Mouse (Mus musculus): ENCODE results near the gene Zfp1. TPM values are rescaled to one million over a fixed set of nuclear protein-coding genes. Genes with fewer than 3 reads are reported as not detected.

Zfp1 gene
- polyA plus RNA-seq, 1 experiment: 4.7 TPM

DNA sequence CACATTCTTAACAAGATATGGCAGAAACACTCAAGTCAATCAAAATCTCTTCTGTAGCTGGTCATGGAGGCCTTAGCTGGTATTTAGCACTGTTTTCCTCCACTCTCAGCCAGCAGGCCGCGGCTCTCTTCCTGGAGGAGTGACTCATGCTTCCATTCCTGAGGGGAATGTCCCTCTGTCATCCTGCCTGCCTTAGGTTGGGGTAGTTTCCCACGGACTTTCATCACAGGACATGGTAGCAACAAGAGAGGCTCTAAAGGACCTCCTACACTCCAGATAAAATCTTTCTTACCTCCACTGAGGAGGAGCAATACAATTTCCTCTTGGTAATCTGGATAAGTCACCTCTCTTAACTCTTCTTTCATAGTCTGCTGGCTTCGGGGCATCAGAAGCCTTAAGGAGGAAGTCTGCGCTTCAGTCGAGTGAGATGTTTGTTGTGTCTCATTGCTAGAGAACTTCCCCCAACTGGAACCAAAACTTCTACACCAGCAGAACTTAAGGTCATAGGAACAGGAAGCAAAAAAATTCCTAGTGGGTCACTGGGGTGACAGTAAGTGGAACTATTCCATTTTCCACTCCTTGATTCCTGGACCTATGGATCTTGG is 15.7 kb downstream of the Zfp1 start:
- TF ChIP-seq MYOG (IDR thresholded peaks at IDR 0.05; ENCODE audit: control insufficient read depth, extremely low read depth, insufficient read length): no peak
- TF ChIP-seq CTCF (IDR thresholded peaks at IDR 0.05; ENCODE audit: control insufficient read depth, insufficient read depth, insufficient read length): no peak
- no peak for TF ChIP-seq FOSL1 (IDR thresholded peaks at IDR 0.05; ENCODE audit: insufficient read depth, low read length, poor library complexity, severe bottlenecking)
- TF ChIP-seq CEBPB (IDR thresholded peaks at IDR 0.05; ENCODE audit: low read depth): no peak
- TF ChIP-seq USF1 (IDR thresholded peaks at IDR 0.05; ENCODE audit: low read depth): no peak
- TF ChIP-seq MYOD1 (IDR thresholded peaks at IDR 0.05; ENCODE audit: control insufficient read depth, insufficient read length, low read depth): no peak
- TF ChIP-seq MAX (IDR thresholded peaks at IDR 0.05): no peak
- no peaks in the 10 kb centered on the region for H3K36me3 ChIP-seq (ENCODE audit: control insufficient read depth, insufficient read depth)
- H3ac ChIP-seq (ENCODE audit: control insufficient read depth, insufficient read length, low read depth): no peak overlapping the region
- peaks cover 53% of the 10 kb centered on the region for H3K79me2 ChIP-seq (ENCODE audit: control insufficient read depth, insufficient read depth)
- H3K27me3 ChIP-seq (ENCODE audit: control insufficient read depth, insufficient read depth, insufficient read length): no peaks in the 10 kb centered on the region
- peaks cover 19% of the 10 kb centered on the region for H3K79me3 ChIP-seq (ENCODE audit: low read depth)
- H3K4me3 ChIP-seq (ENCODE audit: insufficient read depth, poor library complexity, severe bottlenecking): no peak overlapping the region

DNA sequence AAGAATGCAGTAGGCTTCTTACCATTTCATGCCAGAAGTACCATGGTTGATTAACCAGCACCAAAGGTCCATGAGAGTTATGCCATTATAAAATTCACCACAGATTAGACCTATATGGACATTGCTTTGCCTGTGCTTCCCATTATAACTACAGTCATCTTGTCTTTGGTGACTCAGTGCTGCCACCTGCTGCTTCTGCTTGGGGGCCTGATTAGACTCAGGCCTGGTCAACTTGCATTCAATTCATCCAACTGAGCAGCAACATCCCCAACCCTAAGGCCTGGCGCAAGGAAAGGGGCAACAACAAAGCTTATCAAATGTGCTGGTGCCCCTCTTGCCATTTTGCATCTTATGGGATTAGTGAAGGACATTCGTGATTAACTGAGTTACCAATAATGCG is 19.3 kb downstream of the Zfp1 start:
- H3ac ChIP-seq (ENCODE audit: control insufficient read depth, insufficient read length, low read depth): no peak overlapping the region
- H3K36me3 ChIP-seq (ENCODE audit: control insufficient read depth, insufficient read depth): peaks cover 14% of the 10 kb centered on the region
- no peaks in the 10 kb centered on the region for H3K27me3 ChIP-seq (ENCODE audit: control insufficient read depth, insufficient read depth, insufficient read length)
- H3K79me3 ChIP-seq (ENCODE audit: low read depth): peaks cover 2% of the 10 kb centered on the region
- TF ChIP-seq FOSL1 (IDR thresholded peaks at IDR 0.05; ENCODE audit: insufficient read depth, low read length, poor library complexity, severe bottlenecking) (no peak), MAX (IDR thresholded peaks at IDR 0.05) (no peak), MYOD1 (IDR thresholded peaks at IDR 0.05; ENCODE audit: control insufficient read depth, insufficient read length, low read depth) (no peak), CTCF (IDR thresholded peaks at IDR 0.05; ENCODE audit: control insufficient read depth, insufficient read depth, insufficient read length) (peak; percentile 59)
- H3K4me3 ChIP-seq (ENCODE audit: insufficient read depth, poor library complexity, severe bottlenecking): no peak overlapping the region
- peaks cover 18% of the 10 kb centered on the region for H3K79me2 ChIP-seq (ENCODE audit: control insufficient read depth, insufficient read depth)

GRCm38 (mm10) chr8:111666751-111667150 is 23.6 kb downstream of the Zfp1 start:
- peaks cover 36% of the 10 kb centered on the region for H3K36me3 ChIP-seq (ENCODE audit: control insufficient read depth, insufficient read depth)
- no peaks in the 10 kb centered on the region for H3K79me2 ChIP-seq (ENCODE audit: control insufficient read depth, insufficient read depth)
- no peak overlapping the region for H3K4me3 ChIP-seq (ENCODE audit: insufficient read depth, poor library complexity, severe bottlenecking)
- H3ac ChIP-seq (ENCODE audit: control insufficient read depth, insufficient read length, low read depth): no peak overlapping the region
- TF ChIP-seq MYOG (IDR thresholded peaks at IDR 0.05; ENCODE audit: control insufficient read depth, extremely low read depth, insufficient read length) (no peak), MYOD1 (IDR thresholded peaks at IDR 0.05; ENCODE audit: control insufficient read depth, insufficient read length, low read depth) (no peak), CTCF (IDR thresholded peaks at IDR 0.05; ENCODE audit: control insufficient read depth, insufficient read depth, insufficient read length) (no peak), CEBPB (IDR thresholded peaks at IDR 0.05; ENCODE audit: low read depth) (no peak), FOSL1 (IDR thresholded peaks at IDR 0.05; ENCODE audit: insufficient read depth, low read length, poor library complexity, severe bottlenecking) (no peak), USF1 (IDR thresholded peaks at IDR 0.05; ENCODE audit: low read depth) (no peak), MAX (IDR thresholded peaks at IDR 0.05) (no peak)
- H3K79me3 ChIP-seq (ENCODE audit: low read depth): no peaks in the 10 kb centered on the region
- H3K27me3 ChIP-seq (ENCODE audit: control insufficient read depth, insufficient read depth, insufficient read length): no peaks in the 10 kb centered on the region

GRCm38 (mm10) chr8:111676237-111676636 is 33.0 kb downstream of the Zfp1 start:
- Histone ChIP-seq H3K79me3 (ENCODE audit: low read depth) (no peaks in the 10 kb centered on the region), H3K4me3 (ENCODE audit: insufficient read depth, poor library complexity, severe bottlenecking) (no peak overlapping the region), H3K27me3 (ENCODE audit: control insufficient read depth, insufficient read depth, insufficient read length) (no peaks in the 10 kb centered on the region), H3K79me2 (ENCODE audit: control insufficient read depth, insufficient read depth) (no peaks in the 10 kb centered on the region), H3K36me3 (ENCODE audit: control insufficient read depth, insufficient read depth) (no peaks in the 10 kb centered on the region), H3ac (ENCODE audit: control insufficient read depth, insufficient read length, low read depth) (no peak overlapping the region)
- no peak for TF ChIP-seq USF1 (IDR thresholded peaks at IDR 0.05; ENCODE audit: low read depth)
- TF ChIP-seq FOSL1 (IDR thresholded peaks at IDR 0.05; ENCODE audit: insufficient read depth, low read length, poor library complexity, severe bottlenecking): no peak
- TF ChIP-seq MAX (IDR thresholded peaks at IDR 0.05): no peak
- no peak for TF ChIP-seq MYOG (IDR thresholded peaks at IDR 0.05; ENCODE audit: control insufficient read depth, extremely low read depth, insufficient read length)
- no peak for TF ChIP-seq MYOD1 (IDR thresholded peaks at IDR 0.05; ENCODE audit: control insufficient read depth, insufficient read length, low read depth)
- no peak for TF ChIP-seq CTCF (IDR thresholded peaks at IDR 0.05; ENCODE audit: control insufficient read depth, insufficient read depth, insufficient read length)
- no peak for TF ChIP-seq CEBPB (IDR thresholded peaks at IDR 0.05; ENCODE audit: low read depth)

GRCm38 (mm10) chr8:111678111-111678510 is 34.9 kb downstream of the Zfp1 start:
- Histone ChIP-seq H3K4me3 (ENCODE audit: insufficient read depth, poor library complexity, severe bottlenecking) (no peak overlapping the region), H3ac (ENCODE audit: control insufficient read depth, insufficient read length, low read depth) (no peak overlapping the region)
- TF ChIP-seq CTCF (IDR thresholded peaks at IDR 0.05; ENCODE audit: control insufficient read depth, insufficient read depth, insufficient read length): peak; percentile 27
- TF ChIP-seq USF1 (IDR thresholded peaks at IDR 0.05; ENCODE audit: low read depth): no peak
- no peak for TF ChIP-seq FOSL1 (IDR thresholded peaks at IDR 0.05; ENCODE audit: insufficient read depth, low read length, poor library complexity, severe bottlenecking)

GRCm38 (mm10) chr8:111678848-111679247 is 35.6 kb downstream of the Zfp1 start:
- Histone ChIP-seq H3ac (ENCODE audit: control insufficient read depth, insufficient read length, low read depth) (no peak overlapping the region), H3K79me2 (ENCODE audit: control insufficient read depth, insufficient read depth) (no peaks in the 10 kb centered on the region), H3K27me3 (ENCODE audit: control insufficient read depth, insufficient read depth, insufficient read length) (no peaks in the 10 kb centered on the region), H3K36me3 (ENCODE audit: control insufficient read depth, insufficient read depth) (no peaks in the 10 kb centered on the region), H3K79me3 (ENCODE audit: low read depth) (no peaks in the 10 kb centered on the region), H3K4me3 (ENCODE audit: insufficient read depth, poor library complexity, severe bottlenecking) (no peak overlapping the region)
- TF ChIP-seq CTCF (IDR thresholded peaks at IDR 0.05; ENCODE audit: control insufficient read depth, insufficient read depth, insufficient read length): no peak

More at GRCm38 (mm10) chr8:111678111-111678510, 34.9 kb downstream of the Zfp1 start:
- H3K79me2 ChIP-seq (ENCODE audit: control insufficient read depth, insufficient read depth): no peaks in the 10 kb centered on the region
- no peaks in the 10 kb centered on the region for H3K36me3 ChIP-seq (ENCODE audit: control insufficient read depth, insufficient read depth)
- no peaks in the 10 kb centered on the region for H3K27me3 ChIP-seq (ENCODE audit: control insufficient read depth, insufficient read depth, insufficient read length)
- H3K79me3 ChIP-seq (ENCODE audit: low read depth): no peaks in the 10 kb centered on the region

All from C2C12 (cell line).